Mouse (Mus musculus): ENCODE measurements at regions not wholly inside any gene's neighbourhood (a gene's known extent, or its start where the extent isn't known, plus 50 kb on each side); places are given as distances from the start of the nearest gene placed in this dataset.

DNA sequence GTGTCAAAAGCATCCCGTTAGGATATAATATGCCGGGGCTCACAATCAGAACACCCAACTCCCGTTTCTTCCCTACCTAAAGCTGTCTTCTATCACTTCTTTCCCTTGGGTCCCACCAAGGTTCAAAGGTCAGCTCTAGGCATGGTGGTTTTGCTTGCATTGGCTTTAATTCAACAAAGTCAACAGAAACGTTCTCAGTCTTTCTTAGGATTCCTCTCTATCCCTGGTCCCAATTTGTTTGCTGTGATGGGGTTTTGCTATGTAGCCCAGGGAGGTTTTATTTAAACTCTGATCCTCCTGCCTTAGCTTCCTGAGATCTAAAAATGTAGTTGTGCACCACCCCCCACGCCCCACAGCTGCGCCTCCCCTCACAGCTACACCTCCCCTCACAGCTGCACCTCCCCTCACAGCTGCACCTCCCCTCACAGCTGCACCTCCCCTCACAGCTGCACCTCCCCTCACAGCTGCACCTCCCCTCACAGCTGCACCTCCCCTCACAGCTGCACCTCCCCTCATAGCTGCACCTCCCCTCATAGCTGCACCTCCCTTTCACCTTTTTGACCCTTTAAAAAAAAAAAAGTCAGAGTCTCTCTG lies 73.1 kb upstream of the Spred2 start:
- no peak for ATAC-seq (replicated peaks)
- Histone ChIP-seq H3K27me3 (replicated peaks) (no peaks in the 10 kb centered on the region), H3K4me2 (no peak overlapping the region), H3K9me3 (no peaks in the 10 kb centered on the region), H3K36me3 (replicated peaks) (no peaks in the 10 kb centered on the region), H3K9ac (no peak overlapping the region), H3K4me3 (no peak overlapping the region), H3K4me1 (no peaks in the 10 kb centered on the region), H3K27ac (no peak overlapping the region)
- WGBS: 52% methylated on average over 6 of the region's 6 CpGs

DNA sequence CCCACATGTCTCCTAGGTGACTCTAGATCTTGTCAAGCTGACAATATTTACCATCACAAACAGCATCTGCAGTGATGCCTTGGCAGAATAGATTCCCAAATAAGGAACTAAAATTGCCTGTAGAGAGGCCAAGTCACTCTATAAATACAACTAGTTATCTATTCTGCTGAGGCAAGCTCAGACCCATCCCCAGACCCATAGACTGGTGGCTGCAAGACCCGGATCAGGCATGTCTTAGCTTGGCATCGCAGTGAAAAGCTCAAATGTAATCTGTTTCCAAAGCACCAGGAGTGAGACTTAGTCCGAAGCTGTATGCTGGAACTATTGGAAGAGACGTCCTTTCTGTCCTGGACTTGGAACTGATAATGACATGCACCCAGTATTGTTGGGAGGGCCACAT lies 62.6 kb upstream of the Spred2 start:
- ATAC-seq (replicated peaks): no peak
- no peak overlapping the region for H3K4me3 ChIP-seq
- no peaks in the 10 kb centered on the region for H3K27me3 ChIP-seq (replicated peaks)
- H3K4me2 ChIP-seq: no peak overlapping the region
- no peaks in the 10 kb centered on the region for H3K36me3 ChIP-seq (replicated peaks)
- no peak overlapping the region for H3K9ac ChIP-seq
- H3K27ac ChIP-seq: no peak overlapping the region
- H3K9me3 ChIP-seq: no peaks in the 10 kb centered on the region
- 89% methylated on average over 4 of the region's 4 CpGs for WGBS
- no peaks in the 10 kb centered on the region for H3K4me1 ChIP-seq

DNA sequence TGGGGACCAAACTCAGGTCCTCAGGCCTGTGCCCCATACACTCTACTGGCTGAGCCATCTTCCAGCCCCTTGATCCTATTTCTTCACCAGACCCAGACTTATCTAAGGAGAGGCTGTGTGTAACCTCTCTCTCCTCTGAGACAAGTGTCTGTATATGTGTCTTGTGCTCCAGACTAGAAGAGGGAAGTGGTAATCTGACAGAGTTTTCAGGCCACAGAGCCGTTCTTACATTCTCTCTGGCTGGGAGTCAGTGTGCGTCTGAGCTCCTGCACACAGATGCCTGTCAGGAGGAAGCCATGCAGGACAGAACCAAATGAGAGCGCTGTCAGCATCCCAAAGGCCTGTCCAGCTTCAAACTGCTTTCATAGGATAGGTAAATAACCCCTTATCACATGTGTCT lies 60.8 kb upstream of the Spred2 start:
- H3K9me3 ChIP-seq: no peaks in the 10 kb centered on the region
- WGBS: 81% methylated on average over 3 of the region's 3 CpGs
- no peak overlapping the region for H3K4me3 ChIP-seq
- no peaks in the 10 kb centered on the region for H3K36me3 ChIP-seq (replicated peaks)
- H3K9ac ChIP-seq: no peak overlapping the region
- H3K27ac ChIP-seq: no peak overlapping the region
- no peak for ATAC-seq (replicated peaks)
- no peaks in the 10 kb centered on the region for H3K4me1 ChIP-seq
- no peak overlapping the region for H3K4me2 ChIP-seq
- no peaks in the 10 kb centered on the region for H3K27me3 ChIP-seq (replicated peaks)

DNA sequence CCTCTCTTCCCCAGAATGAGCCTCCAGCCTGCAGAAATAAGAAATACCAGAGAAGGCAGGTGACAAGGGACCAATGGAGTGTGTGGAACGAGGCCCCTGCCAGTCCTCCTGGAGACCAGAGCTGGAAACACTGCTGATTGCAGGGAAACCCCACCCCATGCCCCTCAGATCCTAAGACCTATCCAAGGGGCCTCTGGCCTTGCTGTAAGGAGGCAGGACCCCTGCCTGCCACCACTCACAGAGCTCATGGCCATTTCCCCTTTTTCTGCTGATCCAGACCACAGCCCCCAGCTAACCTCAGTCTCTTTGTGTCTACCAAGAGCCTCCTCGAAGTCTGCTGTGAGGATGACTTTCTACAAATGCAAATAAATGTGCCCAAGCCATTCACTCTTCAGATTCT lies 57.9 kb upstream of the Spred2 start:
- Histone ChIP-seq H3K27ac (no peak overlapping the region), H3K9ac (no peak overlapping the region), H3K36me3 (replicated peaks) (no peaks in the 10 kb centered on the region), H3K4me1 (no peaks in the 10 kb centered on the region), H3K4me2 (no peak overlapping the region), H3K27me3 (replicated peaks) (no peaks in the 10 kb centered on the region), H3K4me3 (no peak overlapping the region), H3K9me3 (no peaks in the 10 kb centered on the region)
- ATAC-seq (replicated peaks): no peak
- 45% methylated on average over 2 of the region's 2 CpGs for WGBS

DNA sequence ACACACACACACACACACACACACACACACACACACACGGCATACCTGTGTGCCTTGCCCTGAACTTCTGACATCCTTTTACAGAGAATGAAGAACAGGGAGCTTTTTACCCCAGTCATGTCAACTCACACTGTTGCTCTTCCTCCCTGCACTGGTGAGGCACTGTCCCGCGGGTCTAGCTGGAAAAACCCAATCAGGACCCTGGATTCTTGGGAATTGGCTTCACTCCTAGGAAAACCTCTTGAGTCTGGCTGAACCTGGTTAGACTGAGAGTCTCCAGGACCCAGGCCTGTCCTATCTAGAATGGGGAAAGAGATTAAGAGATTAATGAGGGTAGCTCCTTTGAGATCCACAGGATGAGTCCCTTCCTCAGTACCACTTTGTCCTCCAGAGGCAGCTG lies 54.5 kb upstream of the Spred2 start:
- Histone ChIP-seq H3K27me3 (replicated peaks) (no peaks in the 10 kb centered on the region), H3K4me2 (no peak overlapping the region), H3K4me3 (no peak overlapping the region), H3K36me3 (replicated peaks) (no peaks in the 10 kb centered on the region), H3K9me3 (no peaks in the 10 kb centered on the region), H3K27ac (no peak overlapping the region), H3K4me1 (no peaks in the 10 kb centered on the region), H3K9ac (no peak overlapping the region)
- whole genome bisulfite sequencing: 76% methylated on average over 3 of the region's 3 CpGs
- no peak for ATAC-seq (replicated peaks)

DNA sequence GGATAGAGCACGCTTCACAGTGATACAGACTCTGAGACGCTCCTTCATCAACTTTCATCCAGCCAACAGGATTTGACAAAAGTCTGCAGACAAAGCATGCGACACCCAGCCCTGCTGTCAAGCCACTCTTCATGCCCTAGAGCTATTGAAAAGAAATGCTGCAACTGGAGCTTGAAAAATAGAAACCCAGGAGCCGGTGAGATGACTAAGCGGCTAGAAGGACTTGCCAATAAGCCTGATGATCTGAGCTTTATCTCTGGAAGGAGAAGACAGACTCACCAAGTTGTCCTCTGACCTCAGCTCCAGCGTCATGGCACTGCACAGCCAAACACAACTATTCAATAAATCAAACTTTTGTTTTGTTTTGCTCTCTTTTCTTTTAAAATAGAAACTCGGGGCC lies 54.0 kb upstream of the Spred2 start:
- Histone ChIP-seq H3K4me1 (no peaks in the 10 kb centered on the region), H3K27ac (no peak overlapping the region), H3K9ac (no peak overlapping the region), H3K27me3 (replicated peaks) (no peaks in the 10 kb centered on the region), H3K4me2 (no peak overlapping the region), H3K36me3 (replicated peaks) (no peaks in the 10 kb centered on the region), H3K9me3 (no peaks in the 10 kb centered on the region), H3K4me3 (no peak overlapping the region)
- ATAC-seq (replicated peaks): no peak
- WGBS: 69% methylated on average over 7 of the region's 7 CpGs

DNA sequence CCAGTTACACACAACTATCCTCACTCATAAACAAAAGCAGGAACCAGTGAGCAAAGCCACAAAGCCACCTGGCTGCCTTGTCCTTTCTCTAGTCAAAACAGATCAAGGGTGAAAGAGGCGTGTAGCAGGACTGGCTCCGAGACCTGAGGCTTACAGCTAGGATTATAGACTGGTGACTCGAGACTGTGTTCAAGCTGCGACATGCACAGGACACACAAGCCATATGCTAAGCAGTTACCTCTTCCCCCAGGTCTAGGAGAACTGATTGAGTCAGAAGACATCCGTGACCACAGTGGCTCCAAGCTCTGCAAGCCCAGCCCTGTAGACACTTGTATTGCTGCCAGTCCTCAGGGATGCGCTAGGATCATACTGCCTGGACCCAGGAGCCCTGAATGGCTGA lies 50.4 kb upstream of the Spred2 start:
- Histone ChIP-seq H3K27ac (no peak overlapping the region), H3K4me3 (no peak overlapping the region), H3K9ac (no peak overlapping the region), H3K9me3 (no peaks in the 10 kb centered on the region), H3K4me1 (no peaks in the 10 kb centered on the region), H3K27me3 (replicated peaks) (no peaks in the 10 kb centered on the region), H3K4me2 (no peak overlapping the region), H3K36me3 (replicated peaks) (no peaks in the 10 kb centered on the region)
- no peak for ATAC-seq (replicated peaks)
- WGBS: 84% methylated on average over 6 of the region's 6 CpGs
